ENCODE assay signal across 7 mouse cellular contexts in genomic region chrX:51372477-51373239, GRCm38 (mm10).
DNase-seq lines count a peak whose midpoint lies in the region; ATAC-seq and TF ChIP-seq lines count a peak whose summit lies in the region.

No protein-coding gene starts in this region.

- H3K9me3 ChIP-seq in kidney, embryonic 16.5 days (ENCODE audit: low read length) = no peaks in the 10 kb centered on the region
- H3K9me3 ChIP-seq in kidney, embryonic 14.5 days (ENCODE audit: control insufficient read depth, low read length) = no peaks in the 10 kb centered on the region
- H3K9me3 ChIP-seq in CH12.LX (replicated peaks; ENCODE audit: low read length) = no peaks in the 10 kb centered on the region

- H3K36me3 ChIP-seq in kidney, embryonic 16.5 days (ENCODE audit: insufficient read depth, low read length) = no peaks in the 10 kb centered on the region
- H3K36me3 ChIP-seq in kidney, embryonic 14.5 days (ENCODE audit: control insufficient read depth, insufficient read depth, low read length) = no peaks in the 10 kb centered on the region
- no peaks in the 10 kb centered on the region for H3K36me3 ChIP-seq in CH12.LX (replicated peaks in 1 of 2; ENCODE audit: control insufficient read depth in 1 of 2, insufficient read depth in 1 of 2, low read length in 1 of 2)

- 44% methylated on average over 5 of the region's 5 CpGs for WGBS in kidney, embryonic 16.5 days
- 51% methylated on average over 5 of the region's 5 CpGs for WGBS in kidney, embryonic 14.5 days

- in situ Hi-C loops in CH12.LX (cut with MboI; ENCODE audit: low pct_ligation_motif_present, low pct_unique_long_range_greater_than_20kb, low sequenced_read_pairs) = loop anchor here (25.0 kb wide), 1 partner anchor 285 kb away; no protein-coding TSS in a partner anchor

- H3K4me3 ChIP-seq in kidney, embryonic 16.5 days (ENCODE audit: low read length) = no peak overlapping the region
- H3K4me3 ChIP-seq in kidney, embryonic 14.5 days (ENCODE audit: low read length) = no peak overlapping the region
- no peak overlapping the region for H3K4me3 ChIP-seq in CH12.LX (replicated peaks in 1 of 3; ENCODE audit: low read depth in 2 of 3, low read length in 2 of 3, poor library complexity in 1 of 3)

- TF ChIP-seq RAD21 in CH12.LX (IDR thresholded peaks at IDR 0.05; ENCODE audit: low read depth, low read length) = peak; percentile 48

- H3K79me2 ChIP-seq in CH12.LX (replicated peaks; ENCODE audit: control insufficient read depth, extremely low read depth, insufficient read depth, poor library complexity, severe bottlenecking) = no peaks in the 10 kb centered on the region

- H3K4me1 ChIP-seq in kidney, embryonic 16.5 days (ENCODE audit: insufficient read depth, low read length) = no peaks in the 10 kb centered on the region
- H3K4me1 ChIP-seq in kidney, embryonic 14.5 days (ENCODE audit: control insufficient read depth, insufficient read depth, low read length) = no peaks in the 10 kb centered on the region
- H3K4me1 ChIP-seq in CH12.LX (ENCODE audit: control insufficient read depth in 1 of 2, insufficient read depth in 2 of 2) = no peaks in the 10 kb centered on the region

- no peak for TF ChIP-seq EP300 in CH12.LX (IDR thresholded peaks at IDR 0.05; ENCODE audit: low read length)

- TF ChIP-seq POLR2A in CH12.LX (IDR thresholded peaks at IDR 0.05; ENCODE audit: low read depth, low read length) = no peak

- 0 out of 2 replicates have a peak, but pooled peaks have one; percentile 19 for ATAC-seq in kidney, embryonic 16.5 days (ENCODE audit: low FRiP score, low TSS enrichment)
- ATAC-seq in kidney, embryonic 14.5 days (ENCODE audit: low FRiP score, low TSS enrichment) = no peak

- H3K4me2 ChIP-seq in kidney, embryonic 16.5 days (replicated peaks; ENCODE audit: low read depth, low read length) = no peak overlapping the region
- H3K4me2 ChIP-seq in kidney, embryonic 14.5 days (replicated peaks; ENCODE audit: low read depth, low read length) = no peak overlapping the region
- no peak overlapping the region for H3K4me2 ChIP-seq in CH12.LX (ENCODE audit: insufficient read depth, low read depth, poor library complexity, severe bottlenecking)

- peaks cover 4% of the 10 kb centered on the region for H3K27me3 ChIP-seq in kidney, embryonic 16.5 days (ENCODE audit: insufficient read depth, low read length)
- peaks cover 3% of the 10 kb centered on the region; the same call in 1 of the 2 replicates for H3K27me3 ChIP-seq in kidney, embryonic 14.5 days (ENCODE audit: control insufficient read depth, insufficient read depth, low read length)
- H3K27me3 ChIP-seq in CH12.LX (replicated peaks) = no peaks in the 10 kb centered on the region

- H3K9ac ChIP-seq in kidney, embryonic 16.5 days (replicated peaks; ENCODE audit: low read length) = no peak overlapping the region
- H3K9ac ChIP-seq in kidney, embryonic 14.5 days (ENCODE audit: low read depth, low read length) = no peak overlapping the region
- no peak overlapping the region for H3K9ac ChIP-seq in CH12.LX (ENCODE audit: insufficient read depth, low read depth)

- no peak overlapping the region for H3K27ac ChIP-seq in kidney, embryonic 16.5 days (ENCODE audit: low read length)
- H3K27ac ChIP-seq in kidney, embryonic 14.5 days (ENCODE audit: low read depth, low read length) = no peak overlapping the region
- no peak overlapping the region for H3K27ac ChIP-seq in CH12.LX (ENCODE audit: insufficient read depth, low read depth)

- dilution Hi-C loops in CH12.LX (cut with MboI; ENCODE audit: extremely low pct_ligation_motif_present, extremely low pct_unique_long_range_greater_than_20kb, low sequenced_read_pairs) = no loop called here

- peak in 1 of 2 experiments; percentile 57; a peak in 2 of 4 replicates for TF ChIP-seq CTCF in CH12.LX (conservative IDR thresholded peaks at IDR 0.05 in 1 of 2, IDR thresholded peaks at IDR 0.05 in 1 of 2; ENCODE audit: low read depth in 2 of 2, low read length in 2 of 2)

- peak; percentile 17 for DNase-seq in CH12.LX (ENCODE audit: extremely low read depth)
- peak; percentile 60 for DNase-seq in Muller cell, postnatal 12 days (ENCODE audit: inconsistent ontology term)
- DNase-seq in forelimb bud, embryonic 11.5 days (ENCODE audit: low read depth, low spot score) = peak; percentile 31
- peak; percentile 55 for DNase-seq in lung, postnatal 10 days
- DNase-seq in thymus, postnatal 10 days (ENCODE audit: low spot score in 2 of 2) = no peak

TF ChIP-seq in CH12.LX, 34 proteins besides CTCF, POLR2A, EP300 and RAD21:
- no peak for TF ChIP-seq ETS1 (conservative IDR thresholded peaks at IDR 0.05; ENCODE audit: low read depth, low read length)
- peak; percentile 53 for TF ChIP-seq SMC3 (IDR thresholded peaks at IDR 0.05; ENCODE audit: low read depth, low read length)

Comparison
In these comparisons a context has a peak if more than half of its experiments do, and no peak if none do; other contexts are left out.
1. DNase-seq: peak in CH12.LX (single experiment), Muller cell, postnatal 12 days (single experiment), forelimb bud, embryonic 11.5 days (single experiment) and lung, postnatal 10 days (single experiment); none in thymus, postnatal 10 days (0 of 2).